Mouse (Mus musculus): ENCODE data around the gene Irak4. TPM values are rescaled to one million over a fixed set of nuclear protein-coding genes. Genes with fewer than 3 reads are reported as not detected.
A peak's percentile ranks its signal among the peaks of the same experiment; 100 is the strongest.

Gene Irak4
- total RNA-seq (2021): 1 to 10 TPM; 2.1 to 2.8 TPM
- long read RNA-seq, experiment 1, partial matches to known transcripts: 0 of 6 reads
- long read RNA-seq, experiment 1, other reads (novel, unspliced or antisense): 5 of 6 reads
- long read RNA-seq, experiment 2, partial matches to known transcripts: 0 of 12 reads
- long read RNA-seq, experiment 2, other reads (novel, unspliced or antisense): 12 of 12 reads

DNA sequence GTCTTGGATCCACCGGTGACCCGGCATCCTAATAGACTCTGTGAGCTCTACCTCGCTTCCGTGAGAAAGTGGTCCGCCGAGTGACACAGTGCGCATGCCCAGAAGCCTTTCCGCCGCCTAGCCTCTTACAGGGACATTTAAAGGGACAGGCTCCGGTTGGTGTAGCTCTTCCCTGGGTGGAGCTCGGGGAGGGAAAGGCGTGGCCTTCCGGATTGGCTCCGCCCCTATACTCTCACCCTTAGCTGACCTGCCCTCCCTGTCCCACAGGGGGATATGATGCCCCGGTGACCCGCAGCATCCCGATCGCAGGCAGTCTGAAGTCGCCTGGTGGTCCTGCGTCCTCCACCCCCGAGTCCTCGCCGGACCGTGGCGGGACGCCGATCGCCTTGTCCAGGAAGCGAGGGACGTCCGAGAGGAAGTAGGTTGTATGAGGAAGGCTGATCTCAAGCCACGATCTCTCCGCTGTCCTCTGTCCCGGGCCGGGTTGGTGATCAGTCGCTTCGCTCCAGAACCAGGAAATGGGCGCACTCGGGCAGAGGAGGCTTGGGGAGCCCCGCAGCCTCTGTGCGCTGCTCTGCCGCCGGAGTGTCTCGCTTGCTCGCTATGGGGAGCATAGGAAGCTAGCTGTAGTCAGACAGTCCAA lies at the start of gene Irak4, which contains the start of gene Pus7l:
Gene Irak4 (plus strand): TSS at position 235 of the 643 bp plus-strand sequence.
Gene Pus7l (minus strand): TSS at position 139 of the 643 bp plus-strand sequence.
- peak; percentile 90 to 93 for DNase-seq (ENCODE audit: low spot score in 2 of 2)

DNA sequence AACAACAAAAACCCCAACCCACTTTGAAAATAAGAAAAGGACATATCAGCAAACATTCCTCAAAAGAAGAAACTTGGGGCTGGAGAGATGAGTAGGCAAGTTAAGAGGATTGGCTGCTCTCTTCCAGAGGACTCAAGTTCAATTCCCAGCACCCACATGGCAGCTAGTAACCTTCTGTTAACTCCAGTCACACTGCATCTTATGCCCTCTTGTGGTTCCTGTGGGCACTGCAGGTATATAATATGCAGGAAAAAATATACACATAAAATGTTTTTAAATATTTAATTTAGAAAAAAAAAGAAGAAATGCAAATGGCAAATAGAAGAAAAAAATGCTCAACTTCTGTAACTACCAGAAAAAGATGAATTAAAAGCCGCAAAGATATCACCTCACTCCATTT lies 49.0 kb upstream of the Irak4 start:
- no peak for DNase-seq (ENCODE audit: low spot score in 2 of 2)

DNA sequence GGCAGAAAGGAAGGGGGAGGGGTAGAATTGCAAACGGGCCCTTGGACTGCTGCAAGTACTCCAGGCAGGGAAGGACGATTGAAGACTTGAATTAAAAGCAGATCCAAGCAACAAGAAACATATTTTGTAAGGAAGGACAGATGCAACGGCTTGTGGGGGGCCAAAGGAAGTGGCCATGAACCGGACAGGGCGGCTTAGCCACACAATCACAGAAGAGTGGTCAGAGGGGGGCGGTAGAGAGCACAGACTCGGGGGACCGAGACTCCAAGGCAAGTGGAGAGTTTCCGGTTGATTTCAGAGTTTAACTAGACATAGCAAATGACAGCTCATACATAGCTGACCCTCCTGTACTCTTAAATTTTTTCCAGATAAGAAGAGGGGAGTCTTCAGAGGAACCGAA lies 47.5 kb upstream of the Irak4 start:
- DNase-seq (ENCODE audit: low spot score in 2 of 2): no peak

DNA sequence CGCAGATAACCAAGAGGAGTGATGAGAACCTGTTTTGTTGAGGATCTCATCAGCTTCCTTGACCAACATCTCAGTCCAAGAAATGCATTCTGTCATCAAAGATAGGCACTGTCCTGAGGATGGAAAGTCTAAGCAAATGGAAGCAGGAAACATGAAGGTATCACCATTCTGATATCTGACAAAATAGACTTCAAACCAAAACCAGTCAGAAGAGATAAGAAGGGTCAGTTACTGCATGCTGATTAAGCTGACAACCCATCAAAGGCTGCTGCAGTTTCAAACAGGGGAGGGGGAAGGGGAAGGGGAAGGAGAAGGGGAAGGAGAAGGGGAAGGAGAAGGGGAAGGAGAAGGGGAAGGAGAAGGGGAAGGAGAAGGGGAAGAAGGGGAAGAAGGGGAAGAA lies 44.2 kb upstream of the Irak4 start:
- DNase-seq (ENCODE audit: low spot score in 2 of 2): no peak

DNA sequence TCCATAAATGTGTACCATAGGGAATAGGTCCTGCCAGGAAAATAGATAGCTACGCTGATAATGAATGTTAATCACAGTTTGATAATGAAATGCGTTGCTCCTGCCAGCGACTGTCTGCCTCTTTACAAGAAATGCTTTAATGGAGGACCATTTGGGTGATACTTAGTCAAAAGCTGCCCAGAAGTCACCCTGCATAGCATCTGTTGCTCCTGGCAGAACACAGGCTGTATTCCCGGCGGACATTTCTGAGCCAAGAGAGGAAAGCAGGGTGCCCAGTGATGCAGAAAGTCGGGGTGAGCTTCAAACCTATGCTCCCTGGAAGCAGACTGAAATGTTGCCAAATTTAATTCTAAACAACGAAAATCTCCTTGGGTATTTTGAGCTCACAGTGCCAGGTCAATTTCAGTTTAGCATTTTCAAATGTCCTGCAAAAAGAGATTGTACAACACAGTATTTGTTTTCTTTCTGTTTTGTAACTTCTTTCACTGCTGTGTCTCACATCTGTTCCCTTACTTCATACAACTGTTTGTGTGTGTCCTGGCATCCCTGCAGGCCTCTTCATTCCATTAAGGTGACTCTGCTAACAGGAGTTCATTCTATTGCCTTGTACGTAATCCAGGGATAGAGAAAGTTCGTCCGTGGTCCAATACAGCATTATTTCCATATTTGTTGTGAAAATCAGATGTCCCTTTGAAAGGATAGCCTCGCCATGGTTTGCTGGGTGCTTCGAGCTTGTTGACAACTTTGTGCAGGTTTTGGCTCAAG lies 39.8 kb upstream of the Irak4 start:
- peak; percentile 12 to 73 for DNase-seq (ENCODE audit: low spot score in 2 of 2)

DNA sequence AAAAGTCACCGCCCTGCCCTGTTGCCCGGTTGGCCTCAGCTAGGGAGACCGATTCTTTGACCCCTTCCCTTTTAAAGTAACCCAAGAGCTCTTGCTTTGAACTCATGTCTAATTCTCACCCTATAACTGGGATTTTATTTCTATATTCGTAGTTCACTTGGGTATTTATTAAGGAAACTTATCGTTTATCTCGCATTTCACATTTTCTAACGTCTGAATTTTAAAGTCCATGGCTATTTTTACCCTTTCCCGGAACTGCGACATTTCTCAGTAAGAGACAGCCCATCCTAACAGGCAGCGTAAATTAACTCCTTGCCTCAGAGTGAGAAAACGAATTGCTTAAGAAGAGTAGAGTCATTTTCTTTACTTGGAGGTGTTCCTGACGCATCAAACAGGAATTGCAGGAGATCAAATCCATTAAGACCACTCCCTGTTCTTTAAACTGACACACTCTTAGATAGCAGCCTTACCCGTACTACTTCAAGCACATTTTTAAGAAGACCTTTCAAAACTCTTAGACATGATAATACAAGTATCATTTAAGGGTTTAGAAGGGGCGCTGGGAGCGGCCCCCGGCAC lies 25.4 kb upstream of the Irak4 start:
- no peak for DNase-seq (ENCODE audit: low spot score in 2 of 2)

DNA sequence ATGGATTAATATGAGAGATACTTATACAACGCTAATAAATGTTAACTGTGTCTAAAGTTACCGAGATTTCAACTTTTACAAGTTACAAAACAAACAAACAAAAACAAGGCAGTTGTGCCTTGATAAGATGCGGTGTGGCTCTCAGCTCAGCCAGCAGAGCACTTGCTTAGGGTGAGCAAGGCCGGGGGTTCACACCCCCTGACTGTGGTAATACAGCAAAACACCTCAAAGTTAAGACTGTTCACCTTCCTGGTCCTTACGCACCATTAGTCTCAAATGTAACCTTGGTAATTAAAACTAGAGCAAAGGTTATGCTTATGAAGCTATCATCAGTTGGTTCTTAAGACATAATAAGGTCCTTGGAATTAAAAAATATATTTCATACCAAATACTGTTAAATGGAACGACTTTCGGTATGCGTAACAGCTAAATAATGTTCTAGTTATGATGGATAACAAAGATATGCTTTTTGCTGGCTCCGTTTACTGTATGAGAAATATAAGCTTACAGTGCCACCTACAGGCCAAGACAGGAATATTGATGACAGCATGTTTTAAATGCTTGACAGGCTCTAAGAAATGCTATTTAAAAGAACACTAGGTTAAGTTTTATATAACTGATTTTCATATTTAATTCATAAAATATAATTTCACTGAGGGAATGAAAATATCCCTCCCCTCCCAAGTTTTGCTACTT lies 23.1 kb upstream of the Irak4 start:
- DNase-seq (ENCODE audit: low spot score in 2 of 2): peak in 1 of 2 experiments; percentile 73

DNA sequence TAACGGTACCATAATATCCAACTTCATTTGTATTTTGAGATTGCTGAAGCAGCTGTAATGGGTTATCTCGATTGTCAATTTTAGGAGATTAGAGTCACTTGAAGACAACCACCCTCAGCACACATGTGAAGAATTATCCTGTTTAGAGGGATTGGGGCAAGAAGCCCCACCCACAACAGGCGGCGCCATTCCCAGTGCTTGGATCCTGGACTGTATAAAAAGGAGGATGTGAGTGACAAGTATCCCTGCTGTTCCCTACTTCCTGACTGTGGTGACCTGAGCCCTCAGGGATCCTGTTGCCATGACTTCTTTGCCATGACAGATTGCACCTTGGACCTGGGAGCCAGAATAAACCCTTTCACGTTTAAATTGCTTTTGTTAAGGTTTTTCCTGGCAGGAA lies 22.5 kb upstream of the Irak4 start:
- DNase-seq (ENCODE audit: low spot score in 2 of 2): no peak

DNA sequence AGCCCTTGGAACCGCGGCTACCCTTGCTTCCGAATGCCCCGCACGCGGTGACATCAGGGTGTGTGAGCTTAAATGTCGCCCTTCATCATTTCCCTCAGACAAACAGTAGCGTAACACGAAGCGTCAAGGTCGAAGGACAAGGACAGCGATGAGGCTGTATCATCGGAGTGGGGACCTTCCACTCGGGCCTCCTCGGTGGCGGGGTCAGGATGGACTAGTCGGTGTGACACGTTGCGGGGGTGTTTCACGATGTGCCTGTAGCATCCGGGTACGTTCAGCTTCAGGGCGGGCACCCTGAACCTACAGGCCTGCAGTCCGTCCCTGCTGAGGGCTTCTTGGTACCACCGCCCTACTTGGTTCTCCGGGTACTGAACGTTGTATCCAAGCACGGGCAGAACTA lies 20.2 kb upstream of the Irak4 start:
- no peak for DNase-seq (ENCODE audit: low spot score in 2 of 2)

DNA sequence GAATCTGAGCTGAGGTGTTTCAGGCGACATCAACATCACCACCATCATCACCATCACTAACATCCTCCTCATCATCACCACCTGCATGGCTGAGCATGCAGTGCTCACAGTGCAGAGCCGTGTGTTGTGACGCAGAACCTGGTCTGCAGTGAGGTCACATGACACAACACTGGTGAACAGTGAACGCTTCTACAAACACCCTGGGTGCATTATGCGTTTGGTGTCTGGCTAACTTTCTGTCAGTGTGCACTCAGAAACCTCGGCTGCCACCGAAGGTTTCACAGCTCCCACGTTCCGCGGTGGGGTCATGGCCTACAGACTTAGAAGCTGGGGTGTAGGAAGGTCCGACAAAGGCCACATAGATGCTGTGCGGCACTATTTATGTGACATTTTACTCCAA lies 18.5 kb upstream of the Irak4 start:
- DNase-seq (ENCODE audit: low spot score in 2 of 2): no peak

DNA sequence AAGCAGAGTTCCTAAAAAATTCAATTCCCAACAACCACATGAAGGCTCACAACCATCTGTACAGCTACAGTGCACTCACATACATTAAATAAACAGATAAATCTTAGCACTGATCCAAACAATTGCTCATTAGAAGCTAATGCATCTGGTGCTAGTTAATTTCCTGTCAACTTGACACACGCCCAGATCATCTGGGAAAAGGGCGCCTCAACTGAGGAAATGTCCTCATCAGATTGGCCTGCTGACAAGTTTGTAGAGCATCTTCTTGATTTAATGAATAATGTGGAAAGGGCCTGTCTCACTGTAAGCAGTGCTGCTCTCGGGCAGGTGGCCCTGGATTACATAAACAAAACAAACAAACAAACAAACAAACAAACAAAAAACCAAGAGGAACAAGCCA lies 12.9 kb upstream of the Irak4 start:
- no peak for DNase-seq (ENCODE audit: low spot score in 2 of 2)

DNA sequence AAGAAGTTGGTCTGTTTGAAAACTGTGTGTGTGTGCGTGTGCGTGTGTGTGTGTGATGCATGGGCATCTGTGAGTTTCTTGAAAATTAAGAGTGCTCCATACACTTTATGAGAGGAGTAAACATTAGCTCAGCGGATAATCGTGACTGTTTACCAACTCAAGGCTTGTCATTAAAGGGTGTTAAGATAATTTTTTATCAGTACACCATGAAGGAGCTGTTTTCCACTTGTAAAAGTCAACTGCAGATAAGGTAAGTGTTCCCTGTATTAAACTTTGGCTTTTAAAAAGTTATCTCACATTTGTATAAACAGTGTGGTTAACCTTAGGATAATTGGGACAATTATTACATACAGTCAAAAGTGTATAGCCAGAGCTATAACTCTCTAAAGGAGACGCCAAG lies 11.1 kb upstream of the Irak4 start:
- no peak for DNase-seq (ENCODE audit: low spot score in 2 of 2)

DNA sequence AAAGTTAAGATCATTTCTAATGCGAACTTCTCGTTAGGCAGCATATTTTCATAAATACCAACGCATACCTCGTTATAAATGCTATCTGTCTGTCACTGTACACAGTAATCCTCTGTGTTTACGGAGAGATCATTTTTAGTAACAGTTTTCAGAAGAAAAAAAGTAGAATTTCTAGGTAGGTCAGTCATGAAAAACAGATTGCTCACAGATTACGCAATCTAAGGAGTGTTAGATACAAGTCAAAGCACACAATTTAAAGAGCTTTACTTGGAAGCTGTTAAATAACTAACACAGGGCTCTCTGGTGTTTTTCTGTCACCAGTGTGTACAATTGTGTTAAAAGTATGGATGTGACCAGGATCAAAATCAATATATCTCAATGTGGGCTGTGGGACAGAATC lies 10.5 kb upstream of the Irak4 start:
- DNase-seq (ENCODE audit: low spot score in 2 of 2): no peak

DNA sequence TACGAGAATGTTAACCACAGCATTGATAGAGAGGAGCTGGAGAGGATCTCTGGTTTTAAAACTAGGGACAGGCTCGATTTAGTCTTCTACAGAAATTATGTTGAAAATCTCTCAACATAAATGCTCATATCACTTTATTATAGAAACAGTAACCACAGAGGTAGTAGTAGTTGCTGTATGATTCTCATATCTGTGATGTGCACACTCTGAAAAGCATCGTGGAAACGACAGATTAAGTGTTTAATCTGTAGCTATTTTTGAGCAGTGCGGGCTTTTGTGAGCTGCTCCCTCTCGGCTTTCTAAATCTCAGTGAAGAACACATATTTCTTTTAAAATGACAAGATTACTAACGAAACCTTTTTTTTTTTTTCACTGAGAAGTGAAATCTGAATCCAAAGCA lies 7.9 kb upstream of the Irak4 start:
- DNase-seq (ENCODE audit: low spot score in 2 of 2): no peak

DNA sequence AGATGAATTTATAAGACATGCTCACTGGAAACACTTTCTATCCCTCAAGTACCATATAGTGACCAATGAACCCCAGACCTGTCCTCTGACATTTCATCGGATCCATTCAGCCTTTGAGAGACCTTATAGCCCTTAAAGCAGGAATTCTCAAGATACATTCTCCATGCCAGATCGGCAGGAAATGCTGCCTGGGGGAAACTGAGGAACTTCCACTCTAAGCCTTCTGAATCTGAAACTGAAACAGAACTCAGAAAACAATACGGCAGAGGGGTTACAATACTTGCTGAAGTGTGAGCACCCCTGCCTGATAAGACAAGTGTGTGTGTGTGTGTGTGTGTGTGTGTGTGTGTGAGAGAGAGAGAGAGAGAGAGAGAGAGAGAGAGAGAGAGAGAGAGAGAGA lies 4.1 kb upstream of the Irak4 start:
- no peak for DNase-seq (ENCODE audit: low spot score in 2 of 2)

DNA sequence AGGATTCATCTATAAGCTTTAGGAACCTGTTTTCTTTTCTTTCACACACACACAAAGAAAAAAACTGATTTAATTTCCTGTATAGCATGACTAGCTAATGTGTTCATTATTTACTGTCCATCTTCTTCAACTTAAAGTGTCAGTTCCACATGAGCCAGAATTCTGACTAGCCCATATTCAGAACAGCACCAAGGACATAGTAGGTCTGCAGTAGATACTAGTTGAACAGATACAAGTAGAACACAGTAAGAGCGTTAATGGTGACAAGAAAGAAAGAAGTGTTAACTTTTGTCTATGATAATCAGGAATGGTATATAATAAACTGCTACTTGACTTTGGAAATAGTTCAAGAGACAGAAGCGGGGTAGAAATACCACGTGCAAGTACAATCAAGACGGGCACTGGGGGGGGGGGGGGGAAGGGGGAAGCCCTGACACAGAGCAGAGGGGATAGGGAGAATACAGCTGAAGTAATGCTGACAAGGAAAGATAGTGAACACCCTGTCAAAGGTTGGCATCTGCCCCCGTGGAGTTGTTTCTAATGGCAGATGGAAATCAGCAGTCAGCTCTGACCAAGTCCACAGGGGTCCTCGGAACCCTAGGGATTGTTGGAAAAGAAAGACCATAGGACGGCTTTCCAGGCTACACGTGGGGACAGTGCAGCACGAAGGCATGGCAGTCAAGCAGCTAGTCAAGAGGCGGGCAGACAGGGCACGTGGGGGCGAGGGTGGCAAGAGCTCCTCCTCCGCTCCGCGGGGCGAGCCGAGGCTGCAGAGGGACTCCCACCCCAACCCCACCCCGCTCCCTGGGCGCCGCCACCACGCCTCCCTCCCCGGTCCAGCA lies 655 bp upstream of the Irak4 start:
- DNase-seq (ENCODE audit: low spot score in 2 of 2): no peak

DNA sequence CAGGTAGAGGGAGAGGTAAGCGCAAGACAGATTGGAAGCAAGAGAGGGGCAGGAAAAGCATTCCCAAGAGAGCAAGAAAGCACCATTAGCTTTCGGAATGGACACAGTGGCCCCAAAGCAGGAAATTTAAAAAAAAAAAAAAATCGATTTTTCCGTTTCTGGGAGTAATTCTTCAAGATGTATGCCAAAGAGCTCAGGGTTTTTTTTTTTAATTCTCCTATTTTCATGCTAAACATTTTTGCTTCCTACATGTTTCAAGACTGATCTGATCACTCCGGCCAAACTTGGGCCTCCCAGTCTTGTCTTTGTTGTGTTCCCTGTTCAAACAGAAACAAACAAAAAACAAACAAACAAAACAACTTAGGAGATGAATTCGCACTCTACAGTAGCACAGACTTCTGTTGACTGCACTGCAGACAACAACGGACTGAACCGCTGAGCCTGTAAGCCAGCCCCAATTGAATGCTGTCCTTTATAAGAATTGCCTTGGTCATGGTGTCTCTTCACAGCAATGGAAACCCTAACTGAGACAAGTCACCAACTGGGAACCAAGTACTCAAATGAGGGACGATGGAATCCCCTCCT lies 701 bp downstream of the Irak4 start:
- DNase-seq (ENCODE audit: low spot score in 2 of 2): no peak

DNA sequence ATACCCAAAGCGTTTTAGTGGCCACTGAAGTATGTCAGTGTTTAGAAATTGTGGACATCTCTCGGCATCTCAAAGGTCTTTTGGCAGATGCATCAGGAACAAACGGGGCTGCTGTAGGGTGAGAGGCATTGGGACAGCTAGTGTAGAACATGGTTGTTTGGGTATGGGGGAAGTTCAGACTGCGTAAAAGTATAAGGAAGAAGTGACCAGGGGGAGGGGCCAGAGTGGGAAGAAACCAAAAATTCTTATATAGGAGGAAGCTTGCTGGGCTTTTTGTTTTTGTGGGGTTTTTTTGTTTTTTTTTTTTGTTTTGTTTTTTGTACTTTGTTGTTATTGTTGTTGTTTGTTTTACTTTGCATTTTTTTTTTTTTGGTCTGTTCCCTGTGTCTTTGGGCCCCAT lies 1.4 kb downstream of the Irak4 start:
- no peak for DNase-seq (ENCODE audit: low spot score in 2 of 2)

DNA sequence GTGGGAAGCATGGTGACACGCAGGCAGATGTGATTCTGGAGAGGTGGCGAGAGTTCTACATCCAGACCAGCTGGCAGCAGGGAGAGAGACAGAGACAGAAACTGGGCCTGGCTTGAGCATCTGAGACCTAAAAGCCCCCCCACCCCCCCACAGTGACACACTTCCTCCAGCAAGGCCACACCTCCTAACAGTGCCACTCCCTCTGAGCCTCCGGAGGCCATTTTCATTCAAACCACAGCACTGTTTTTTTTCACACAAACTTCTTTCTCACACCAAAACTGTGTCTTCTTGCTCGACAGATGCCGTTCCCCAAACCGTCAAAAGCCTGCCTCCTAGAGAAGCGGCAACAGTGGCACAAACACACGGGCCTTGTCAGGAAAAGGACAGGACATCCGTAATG lies 10.1 kb downstream of the Irak4 start:
- no peak for DNase-seq (ENCODE audit: low spot score in 2 of 2)

DNA sequence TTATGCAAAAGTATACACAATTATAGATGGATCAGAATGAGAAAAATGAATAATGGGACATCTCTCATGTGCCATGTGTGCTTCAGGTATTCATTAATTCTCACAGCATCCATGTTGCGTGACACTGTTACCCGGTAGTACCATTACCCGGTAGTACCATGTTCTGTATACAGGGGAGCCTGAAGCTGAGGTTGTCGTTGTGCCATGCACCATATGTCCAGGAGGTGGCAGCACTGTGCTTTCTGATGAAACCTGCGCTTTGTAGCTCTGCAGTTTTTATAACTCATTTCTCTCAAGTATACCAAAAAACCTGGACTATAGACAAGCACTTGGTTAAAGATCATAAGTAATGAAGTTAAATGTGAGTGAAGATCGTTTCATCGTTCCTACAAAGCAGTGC lies 14.0 kb downstream of the Irak4 start:
- DNase-seq (ENCODE audit: low spot score in 2 of 2): peak; percentile 87 to 89

Data from layer of hippocampus, postnatal 14 days (tissue).